Mouse (Mus musculus) frontal cortex, adult (tissue): ENCODE results near the gene Rasl10a.

Experiments
- ATAC-seq: cut with Nextera tagmentation; 2 replicates; pipeline ENCODE4 v1.9.2; 2017; ENCODE audit warnings: mild to moderate bottlenecking, moderate library complexity, mixed read lengths; ENCODE audit not compliant: low TSS enrichment

Gene Rasl10a

DNA sequence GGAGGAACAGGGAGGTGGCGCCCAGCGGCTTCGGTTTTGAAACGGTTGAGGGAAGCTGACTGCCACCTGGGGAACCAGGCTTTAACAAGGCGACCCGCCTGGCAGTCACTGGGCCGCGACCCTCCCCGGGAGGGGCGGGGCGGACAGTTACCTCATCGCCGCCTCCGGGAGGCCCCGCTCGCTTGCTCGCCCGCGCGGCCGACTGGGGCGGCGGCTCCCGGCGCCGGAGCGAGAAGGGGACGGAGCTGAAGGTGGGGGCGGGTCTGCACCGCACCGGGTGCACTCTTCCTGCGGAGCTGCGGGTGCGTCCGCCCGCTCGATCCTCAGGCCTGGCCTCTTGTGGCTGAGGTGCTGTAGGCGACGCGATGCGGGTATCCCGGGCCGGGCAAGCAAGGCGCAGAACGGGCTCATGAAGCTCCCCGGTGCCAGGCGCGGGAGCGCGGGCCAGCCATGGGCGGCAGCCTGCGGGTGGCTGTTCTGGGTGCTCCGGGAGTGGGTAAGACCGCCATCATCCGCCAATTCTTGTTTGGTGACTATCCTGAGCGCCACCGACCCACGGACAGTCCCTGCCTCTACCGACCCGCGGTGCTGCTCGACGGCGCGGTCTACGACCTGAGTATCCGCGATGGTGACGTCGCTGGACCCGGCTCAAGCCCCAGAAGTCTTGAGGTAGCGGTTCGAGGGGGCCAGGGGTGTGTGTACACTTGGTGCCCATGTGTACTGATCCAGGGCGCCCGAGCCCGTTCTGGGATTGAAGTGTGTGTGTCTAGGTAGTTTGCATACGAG is at the start of gene Rasl10a:
Gene Rasl10a (plus strand): TSS at position 273 of the 786 bp plus-strand sequence.
- 0 out of 2 replicates have a peak, but pooled peaks have one; percentile 3 for ATAC-seq

GRCm38 (mm10) chr11:5008867-5009266 is 49.1 kb upstream of the Rasl10a start:
- ATAC-seq = no peak

DNA sequence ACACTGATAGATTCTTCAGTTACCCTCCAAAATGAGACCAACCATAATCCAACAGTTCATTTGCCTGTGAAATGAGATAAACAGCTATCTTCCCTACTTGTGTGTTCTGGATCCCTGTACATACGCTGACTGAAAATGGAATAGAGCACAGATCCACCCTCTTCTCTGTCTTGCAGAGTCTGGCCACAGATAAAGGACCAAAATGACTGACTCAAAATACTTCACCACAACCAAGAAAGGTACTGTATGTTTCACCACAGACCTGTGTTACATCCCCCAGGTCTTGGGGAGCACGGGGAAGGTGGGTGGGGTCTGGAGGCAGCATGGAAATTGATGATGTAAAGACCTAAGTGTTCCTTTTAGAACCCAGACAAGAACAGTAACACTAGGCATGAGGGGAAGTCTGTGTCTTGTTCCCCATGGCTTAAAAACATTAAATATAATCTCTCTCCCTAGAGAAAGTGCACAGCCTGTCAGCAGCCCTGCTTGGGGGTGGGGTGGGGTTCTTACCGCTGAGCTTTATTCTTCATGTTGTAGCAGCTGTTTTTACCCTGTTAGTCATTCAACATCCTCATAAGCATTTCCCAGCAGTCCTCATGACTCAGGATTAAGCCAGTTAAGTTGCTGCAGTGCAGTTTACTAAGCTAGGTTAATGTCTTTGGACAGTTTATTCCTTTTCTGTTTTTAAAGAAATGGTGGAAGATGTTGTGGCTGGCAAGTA is 48.4 kb upstream of the Rasl10a start:
- ATAC-seq = peak; percentile 76

DNA sequence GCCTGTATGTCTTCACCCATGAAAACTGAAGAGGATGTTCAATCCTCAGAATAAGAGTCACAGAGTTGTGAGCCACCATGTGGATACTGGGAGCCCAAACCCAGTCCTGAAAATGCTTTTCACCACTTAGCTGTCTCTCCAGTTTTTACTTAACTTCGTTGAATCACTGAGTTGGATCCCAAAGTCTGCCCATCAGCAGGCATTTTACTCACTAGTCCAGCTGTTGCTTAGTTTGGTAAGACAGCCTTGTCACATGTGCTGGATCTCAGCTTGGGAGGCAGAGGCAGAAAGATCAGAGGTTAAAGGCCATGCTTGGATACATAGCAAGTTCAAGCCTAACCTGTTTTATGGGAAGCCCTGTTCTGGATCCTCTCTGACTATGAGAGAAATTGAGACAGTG is 47.7 kb upstream of the Rasl10a start:
- ATAC-seq = no peak

DNA sequence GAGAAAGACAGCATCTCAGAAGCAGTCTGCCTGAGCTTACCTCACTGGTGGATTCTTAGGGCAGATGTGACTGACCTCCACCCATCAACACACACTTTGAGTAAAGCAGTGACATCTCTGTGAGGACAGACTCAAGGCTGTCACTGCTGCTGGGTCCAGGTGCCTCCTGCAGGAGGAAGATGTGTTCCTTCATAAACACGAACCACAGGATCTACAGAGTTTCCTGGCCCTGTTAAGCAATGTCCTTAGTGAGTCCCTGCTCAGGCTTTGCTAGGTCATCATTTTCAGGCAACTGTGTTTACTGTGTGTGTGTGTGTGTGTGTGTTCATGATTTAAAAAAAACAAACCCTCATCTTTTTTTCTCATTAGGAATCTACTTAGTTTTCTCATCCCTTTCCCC is 46.4 kb upstream of the Rasl10a start:
- no peak for ATAC-seq

DNA sequence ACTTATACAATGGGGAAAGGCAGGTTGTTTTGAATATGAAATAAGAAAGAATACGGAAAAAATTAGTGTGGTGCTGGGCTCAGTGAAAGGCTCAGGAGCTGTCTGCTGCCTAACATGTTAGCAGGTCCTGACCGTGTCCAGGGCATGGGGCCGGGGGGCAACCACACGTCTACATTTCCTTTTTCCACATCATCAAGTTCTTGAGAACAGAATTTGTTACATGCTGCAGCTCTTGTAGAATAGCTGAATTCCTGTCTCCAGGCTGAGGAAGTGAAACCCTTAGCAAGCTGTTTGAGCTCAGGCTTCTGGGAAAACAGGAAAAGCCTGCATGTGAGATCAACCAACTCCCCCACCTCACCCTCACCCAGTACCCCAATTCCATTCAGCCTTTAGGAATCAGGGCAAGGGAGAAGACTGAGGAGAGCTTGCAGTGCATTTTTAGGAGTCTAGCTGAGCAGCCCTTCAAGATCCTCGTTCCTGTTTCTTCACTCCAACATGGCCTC is 45.7 kb upstream of the Rasl10a start:
- ATAC-seq = no peak

DNA sequence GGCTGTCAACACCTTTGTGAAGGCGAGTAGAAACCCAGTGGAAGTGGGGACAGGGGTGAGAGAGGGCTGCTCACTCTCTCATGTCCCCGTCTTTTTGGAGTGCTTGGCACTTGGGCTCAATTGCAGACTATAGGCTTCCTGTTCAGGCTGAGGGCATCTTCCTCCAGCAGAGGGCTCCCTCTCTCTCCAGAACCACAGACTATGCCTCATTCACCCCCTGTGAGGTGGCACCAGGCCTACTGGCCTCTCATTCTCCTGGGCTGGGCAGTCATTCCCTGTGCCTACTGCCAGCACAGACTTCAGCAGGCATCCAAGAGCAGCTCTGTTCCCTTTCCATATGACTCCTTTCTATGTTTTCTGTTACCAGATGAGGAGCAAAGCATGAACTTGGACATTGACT is 42.2 kb upstream of the Rasl10a start:
- peak; percentile 90 for ATAC-seq

GRCm38 (mm10) chr11:5016286-5016685 is 41.6 kb upstream of the Rasl10a start:
- ATAC-seq = no peak

- peak; percentile 71; the same call in 1 of the 2 replicates for ATAC-seq
Measured at GRCm38 (mm10) chr11:5017506-5017905, 40.4 kb upstream of the Rasl10a start.

GRCm38 (mm10) chr11:5025108-5025507 is 32.8 kb upstream of the Rasl10a start:
- no peak for ATAC-seq

- ATAC-seq = peak; percentile 72
Measured at GRCm38 (mm10) chr11:5028228-5028627, 29.7 kb upstream of the Rasl10a start.

DNA sequence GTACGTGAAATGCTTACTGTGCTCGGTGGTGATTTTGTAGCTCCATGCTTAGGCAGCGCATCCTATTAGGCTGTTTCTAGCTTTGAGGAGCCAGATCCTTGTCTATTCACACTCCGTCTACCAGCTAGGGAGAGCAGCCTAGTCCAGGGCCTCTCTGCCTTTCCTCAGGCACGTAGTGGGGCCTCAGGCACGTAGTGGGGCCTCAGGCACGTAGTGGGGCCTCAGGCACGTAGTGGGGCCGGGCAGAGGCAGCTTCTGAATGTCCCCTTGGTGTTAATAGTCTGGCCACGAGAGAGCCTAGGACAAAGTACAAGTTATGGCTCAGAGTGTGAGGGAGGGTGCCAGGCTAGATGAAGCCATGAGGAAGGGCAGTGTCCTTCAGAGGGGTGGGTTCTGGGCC is 25.2 kb upstream of the Rasl10a start:
- ATAC-seq = no peak

DNA sequence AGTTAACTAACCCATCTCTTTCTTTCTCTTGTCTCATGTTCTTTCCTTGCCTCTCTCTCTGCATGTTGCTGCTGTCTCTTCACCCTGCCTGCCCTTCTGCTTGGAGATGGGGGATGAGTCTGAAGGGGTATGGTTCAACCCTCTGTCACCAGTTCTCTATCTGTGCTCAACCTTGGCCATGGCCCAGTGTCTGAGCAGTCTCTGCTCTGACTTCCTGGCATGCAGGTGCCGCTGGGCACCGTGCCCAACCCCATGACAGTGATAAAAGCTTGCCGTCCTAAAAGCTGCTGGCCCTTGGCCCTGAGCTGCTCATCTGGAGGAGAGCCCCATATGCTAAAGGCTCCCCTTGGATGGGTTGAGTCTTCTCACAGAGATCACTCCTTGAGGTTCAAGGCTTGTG is 24.8 kb upstream of the Rasl10a start:
- ATAC-seq = no peak

GRCm38 (mm10) chr11:5035421-5035820 is 22.5 kb upstream of the Rasl10a start:
- ATAC-seq = peak; percentile 76

GRCm38 (mm10) chr11:5037146-5037854 is 20.6 kb upstream of the Rasl10a start:
- ATAC-seq = no peak

GRCm38 (mm10) chr11:5040585-5040984 is 17.3 kb upstream of the Rasl10a start:
- no peak for ATAC-seq

DNA sequence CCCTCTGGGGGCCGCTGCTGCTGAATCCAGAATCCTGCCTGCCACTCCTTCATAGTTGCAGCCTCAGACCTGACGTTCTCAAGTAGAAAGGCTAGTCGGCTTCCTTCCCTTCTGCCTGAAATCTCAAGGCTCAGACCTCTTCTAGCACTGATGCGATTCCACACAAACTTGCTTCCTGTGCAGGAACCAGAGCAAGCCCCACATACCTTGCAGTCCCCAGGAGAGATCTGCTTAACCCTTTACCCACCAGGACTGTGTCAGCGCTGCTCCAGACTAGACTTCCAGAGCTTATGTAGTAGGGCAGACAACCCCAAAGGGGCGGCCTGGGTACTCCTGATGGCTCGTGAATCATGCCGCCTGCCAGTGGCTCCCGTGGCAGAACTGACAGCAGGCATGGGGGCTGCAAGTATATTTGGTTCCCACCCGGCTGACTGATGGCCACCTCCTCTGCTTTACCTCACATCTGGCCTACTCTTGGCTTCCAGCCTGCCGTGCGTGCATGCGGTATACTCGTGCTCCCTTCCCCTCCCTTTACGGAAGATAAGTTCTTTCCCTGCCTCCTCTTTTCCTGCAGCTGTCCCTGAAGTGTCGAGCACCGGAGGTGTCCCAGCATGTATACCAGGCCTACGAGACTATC is 16.7 kb upstream of the Rasl10a start:
- peak; percentile 42 for ATAC-seq

DNA sequence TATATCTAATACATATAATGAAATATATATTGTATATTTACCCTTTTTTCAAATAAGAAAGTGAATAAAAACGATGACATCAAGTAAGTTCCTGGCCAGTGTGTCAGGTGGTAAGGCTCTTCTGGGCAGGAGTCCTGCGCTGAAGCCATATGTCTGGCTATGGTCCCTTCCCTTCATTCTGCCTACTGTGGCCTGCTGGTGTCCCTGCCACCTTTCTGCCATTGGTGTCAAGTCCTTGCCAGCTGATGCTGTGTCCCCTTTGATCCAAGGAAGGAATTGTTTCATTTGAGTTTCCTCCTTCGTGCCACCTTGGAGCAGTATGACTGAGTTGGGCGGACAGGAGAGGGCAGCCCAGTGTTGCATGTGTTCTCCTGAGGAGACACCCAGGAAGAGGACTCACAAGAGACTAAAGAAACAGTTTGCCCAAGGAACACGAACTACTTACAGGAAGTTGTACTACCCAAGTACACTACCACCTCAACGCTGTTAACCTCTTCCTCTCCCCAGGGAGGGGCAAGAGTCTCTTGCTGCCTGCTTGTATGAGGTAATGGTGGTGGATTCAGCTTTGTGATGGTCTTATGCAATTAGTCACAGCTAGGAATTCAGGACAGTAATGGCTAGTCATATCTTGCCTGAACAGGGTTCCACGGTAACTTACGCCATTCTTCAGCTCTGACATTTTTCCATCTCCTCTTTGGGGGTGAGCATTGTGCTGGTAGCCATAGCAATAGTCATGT is 15.1 kb upstream of the Rasl10a start:
- no peak for ATAC-seq

DNA sequence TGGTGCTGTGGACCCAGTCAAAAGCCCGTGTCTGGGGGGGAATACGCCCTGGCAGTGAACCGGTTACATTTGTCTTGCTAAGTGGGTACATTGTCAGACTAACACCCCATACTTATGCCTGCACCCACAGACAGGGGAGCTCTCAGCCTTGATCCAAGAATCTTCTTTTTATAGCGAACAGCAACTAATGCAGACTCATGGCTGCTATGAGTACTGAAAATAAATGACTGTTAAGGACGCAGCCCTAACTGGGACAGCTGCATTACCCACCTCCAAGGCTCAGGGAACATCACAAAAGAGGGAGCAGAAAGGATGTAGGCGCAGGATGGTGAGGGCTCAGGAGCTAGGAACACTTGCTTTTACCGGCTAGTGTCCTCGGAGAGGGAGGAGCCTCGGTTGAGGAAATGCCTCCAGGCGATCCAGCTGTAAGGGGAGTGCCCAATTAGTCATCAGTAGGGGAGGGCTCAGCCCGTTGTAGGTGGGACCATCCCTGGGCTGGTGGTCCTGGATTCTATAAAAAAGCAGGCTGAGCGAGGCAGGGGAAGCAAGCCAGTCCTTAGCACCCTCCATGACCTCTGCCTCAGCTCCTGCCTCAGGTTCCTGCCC is 11.5 kb upstream of the Rasl10a start:
- peak; percentile 76 for ATAC-seq

DNA sequence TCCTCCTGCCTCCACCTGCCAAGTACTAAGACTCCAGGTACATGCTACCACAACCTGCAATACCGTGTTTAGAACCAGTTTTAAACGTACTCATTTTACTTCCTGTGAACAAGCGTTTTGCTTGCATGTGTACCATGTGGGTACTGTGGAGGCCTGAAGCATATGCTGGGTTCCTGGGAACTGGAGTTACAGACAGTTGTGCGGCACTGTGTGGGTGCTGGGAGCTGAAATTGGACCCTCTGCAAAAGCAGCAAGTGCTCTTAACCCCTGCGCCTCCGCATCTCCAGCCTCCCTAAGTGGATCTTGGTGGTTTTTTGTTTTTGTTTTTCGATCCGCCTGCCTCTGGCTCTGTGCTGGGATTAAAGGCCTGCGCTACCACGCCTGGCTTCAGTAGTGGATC is 6.3 kb upstream of the Rasl10a start:
- peak; percentile 19; the same call in 1 of the 2 replicates for ATAC-seq
